Mouse (Mus musculus) liver (tissue): ENCODE data around the gene Slc17a7.
A peak's percentile ranks its signal among the peaks of the same experiment; 100 is the strongest.
"Not testable (repeated sequence)": the region's sequence is repeated elsewhere in the genome, so short reads cannot be mapped to it uniquely, and the experiment has no call there.

ENCODE experiments used
- DNase-seq: peaks from one replicate; pipeline ENCODE4 v3.0.0-alpha.2; 2020; ENCODE audit warnings: mixed read lengths

Gene Slc17a7

GRCm38 (mm10) chr7:45154993-45155514 lies 8.7 kb upstream of the Slc17a7 start:
- peak; percentile 70 for DNase-seq

DNA sequence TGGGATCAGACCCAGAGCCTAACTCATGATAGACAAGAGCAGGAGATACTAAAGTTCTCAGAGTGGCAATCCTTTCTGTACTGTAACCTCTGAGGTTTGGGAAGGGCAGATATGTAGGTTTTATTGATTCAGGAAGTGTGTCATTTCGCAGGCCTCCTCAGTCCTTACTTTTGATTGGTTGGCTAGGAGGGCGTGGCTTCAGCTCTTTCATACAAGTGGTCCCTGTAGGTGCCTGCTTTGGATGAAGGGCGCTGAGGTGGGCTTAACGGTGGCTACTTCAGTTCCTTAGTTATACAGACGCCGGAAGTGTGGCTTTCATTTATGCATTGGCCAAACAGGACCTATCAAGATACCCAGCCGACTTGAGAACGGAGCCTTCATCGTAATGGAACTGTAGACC lies 8.2 kb upstream of the Slc17a7 start:
- DNase-seq, result no peak

DNA sequence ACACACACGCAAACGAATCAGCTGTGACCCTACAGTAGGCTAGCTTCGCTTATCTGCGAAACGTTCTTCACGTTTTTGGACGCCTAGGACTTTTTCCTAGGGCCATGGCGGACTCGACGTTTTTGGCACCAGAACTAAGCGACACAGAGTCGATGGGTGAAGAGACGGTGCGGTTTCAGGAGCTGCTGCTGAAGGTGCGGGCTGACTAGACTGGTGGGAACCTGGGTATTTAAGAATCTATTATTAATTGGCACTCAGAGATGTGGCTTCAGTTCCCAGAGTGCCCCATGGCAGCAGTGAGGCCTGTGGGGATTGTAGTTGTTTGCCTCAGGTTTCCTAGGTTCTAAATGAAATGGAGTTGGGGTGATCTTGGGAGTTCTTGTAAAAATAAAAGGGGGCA lies 7.5 kb upstream of the Slc17a7 start:
- no peak for DNase-seq

DNA sequence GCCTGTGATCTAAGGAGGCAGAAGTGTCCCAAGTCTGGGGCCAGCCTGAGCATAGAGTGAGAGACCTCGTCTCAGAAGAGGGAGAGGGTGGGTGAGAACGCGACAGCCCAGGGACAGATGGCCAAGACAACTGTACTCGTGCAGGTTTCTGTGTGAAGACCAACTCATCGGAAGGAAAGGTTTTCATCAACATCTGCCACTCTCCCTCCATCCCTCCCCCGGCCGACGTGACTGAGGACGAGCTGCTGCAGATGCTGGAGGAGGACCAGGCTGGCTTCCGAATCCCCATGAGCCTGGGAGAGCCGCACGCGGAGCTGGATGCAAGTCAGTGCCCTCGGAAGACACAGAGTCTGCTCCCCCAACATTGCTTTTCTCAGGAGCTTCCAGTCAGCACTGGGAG lies 6.3 kb upstream of the Slc17a7 start:
- no peak for DNase-seq

GRCm38 (mm10) chr7:45158991-45159390 lies 4.8 kb upstream of the Slc17a7 start:
- no peak for DNase-seq

DNA sequence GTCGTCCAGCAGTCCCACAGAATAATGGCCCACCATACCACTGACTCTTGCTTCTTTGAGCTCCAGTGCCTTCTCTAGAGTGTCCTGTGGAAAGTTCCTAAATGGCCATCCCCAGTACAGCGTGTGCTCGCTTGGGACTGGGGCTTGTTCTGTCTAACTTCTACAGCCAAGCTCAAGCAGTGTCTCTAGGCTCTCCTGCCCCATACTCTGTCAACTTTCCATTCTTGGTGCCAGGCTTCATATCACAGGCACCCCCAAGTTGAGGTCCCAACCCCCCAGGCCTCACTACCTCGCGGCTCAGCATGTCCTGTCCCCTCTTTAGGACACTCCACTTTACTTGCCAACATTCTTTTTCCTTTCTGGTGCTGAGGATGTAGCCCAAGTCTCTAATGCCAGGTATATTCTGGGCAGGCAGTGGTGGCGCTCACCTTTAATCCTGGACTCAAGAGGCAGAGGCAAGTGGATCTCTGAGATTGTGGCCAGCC lies 3.4 kb upstream of the Slc17a7 start:
- DNase-seq, result no peak

- DNase-seq, result no peak
These were observed 2.9 kb upstream of the Slc17a7 start for GRCm38 (mm10) chr7:45160866-45161265.

GRCm38 (mm10) chr7:45161612-45162473 lies 1.9 kb upstream of the Slc17a7 start:
- peak; percentile 84 for DNase-seq

GRCm38 (mm10) chr7:45162551-45162950 lies 1.2 kb upstream of the Slc17a7 start:
- no peak for DNase-seq

- no peak for DNase-seq
These were observed 643 bp upstream of the Slc17a7 start for GRCm38 (mm10) chr7:45162996-45163615.

DNA sequence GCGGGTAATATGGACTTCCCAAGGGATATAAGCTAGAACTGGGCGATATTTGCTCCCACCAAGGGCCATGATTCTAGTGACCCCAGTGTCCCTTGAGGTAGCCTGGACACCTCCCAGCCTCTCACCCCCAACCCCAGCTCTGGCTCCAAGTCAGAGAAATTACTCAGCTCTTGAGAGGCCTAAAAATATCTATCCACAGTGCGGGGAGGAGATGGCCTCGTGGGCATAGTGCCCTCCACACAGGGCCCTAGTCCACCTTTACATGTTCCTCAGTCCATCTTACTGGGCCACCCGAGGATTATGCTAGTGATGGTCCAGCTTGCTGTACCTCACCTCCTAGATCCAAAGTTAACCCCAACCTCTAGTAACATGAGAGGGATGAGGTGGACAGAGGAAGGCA lies 1.1 kb downstream of the Slc17a7 start:
- no peak for DNase-seq

DNA sequence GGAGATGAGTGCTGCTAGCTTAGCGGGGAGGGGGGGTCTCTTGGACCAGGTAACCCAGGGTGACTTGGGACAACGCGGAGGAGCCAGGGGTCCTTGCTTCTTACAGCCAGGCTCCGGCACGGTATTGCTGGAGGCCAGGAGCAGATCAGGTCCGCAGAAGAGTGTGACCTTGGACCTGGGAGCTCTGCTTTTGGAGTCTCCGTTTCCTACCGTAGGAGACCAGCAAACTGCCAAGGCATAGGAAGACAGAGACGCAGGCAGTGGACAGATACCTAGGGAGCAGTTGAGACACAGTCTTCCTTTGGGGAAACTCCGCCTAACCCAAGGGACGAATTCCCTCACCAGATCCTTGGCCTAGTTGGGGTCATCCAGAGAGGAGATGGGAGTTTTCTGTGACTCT lies 2.0 kb downstream of the Slc17a7 start:
- no peak for DNase-seq

DNA sequence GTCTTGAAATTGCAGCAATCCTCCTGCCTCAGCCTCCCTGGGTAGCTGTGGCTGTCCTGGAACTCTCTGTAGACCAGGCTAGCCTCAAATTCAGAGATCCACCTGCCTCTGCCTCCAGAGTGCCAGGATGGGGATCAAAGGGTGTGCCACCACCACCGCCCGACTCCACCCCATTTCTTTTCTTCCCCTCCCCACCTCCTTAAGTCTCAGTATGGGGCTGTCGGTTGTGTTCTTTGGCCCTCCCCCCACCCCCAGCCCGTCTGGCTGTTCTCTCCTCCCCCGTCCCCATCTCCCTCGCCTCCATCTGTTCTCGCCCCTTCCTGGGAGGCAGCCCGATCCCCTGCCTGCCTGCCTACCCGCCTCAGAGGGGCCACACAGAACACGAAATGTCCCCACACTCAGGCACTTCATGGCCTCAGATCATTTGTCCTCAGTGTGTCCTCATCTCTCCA lies 3.2 kb downstream of the Slc17a7 start:
- DNase-seq, result no peak

- no peak for DNase-seq
These were observed 4.2 kb downstream of the Slc17a7 start for GRCm38 (mm10) chr7:45167761-45168445.

GRCm38 (mm10) chr7:45168656-45169055 lies 4.9 kb downstream of the Slc17a7 start:
- no peak for DNase-seq

GRCm38 (mm10) chr7:45169495-45169894 lies 5.7 kb downstream of the Slc17a7 start:
- DNase-seq, result no peak

DNA sequence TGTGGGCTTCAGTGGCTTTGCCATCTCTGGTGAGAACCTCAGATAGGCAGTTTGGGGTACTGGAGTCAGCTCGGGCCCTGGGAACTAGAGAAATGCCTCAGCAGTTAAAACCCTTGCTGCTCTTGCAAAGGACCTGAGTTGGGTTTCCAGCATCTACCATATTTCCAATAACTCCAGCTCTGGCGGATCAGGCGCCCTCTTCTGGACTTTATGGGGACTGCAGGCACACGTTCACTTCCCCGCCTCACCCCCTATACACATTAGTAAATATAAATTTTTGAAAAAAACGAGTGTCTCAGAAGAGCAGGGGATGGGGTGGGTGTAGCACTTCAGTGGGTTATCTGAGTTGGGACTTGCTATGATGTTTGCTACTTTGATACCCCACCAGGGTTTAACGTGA lies 9.2 kb downstream of the Slc17a7 start:
- peak; percentile 34 for DNase-seq

GRCm38 (mm10) chr7:45173772-45174171 lies 10.0 kb downstream of the Slc17a7 start:
- DNase-seq, result not testable (repeated sequence)

DNA sequence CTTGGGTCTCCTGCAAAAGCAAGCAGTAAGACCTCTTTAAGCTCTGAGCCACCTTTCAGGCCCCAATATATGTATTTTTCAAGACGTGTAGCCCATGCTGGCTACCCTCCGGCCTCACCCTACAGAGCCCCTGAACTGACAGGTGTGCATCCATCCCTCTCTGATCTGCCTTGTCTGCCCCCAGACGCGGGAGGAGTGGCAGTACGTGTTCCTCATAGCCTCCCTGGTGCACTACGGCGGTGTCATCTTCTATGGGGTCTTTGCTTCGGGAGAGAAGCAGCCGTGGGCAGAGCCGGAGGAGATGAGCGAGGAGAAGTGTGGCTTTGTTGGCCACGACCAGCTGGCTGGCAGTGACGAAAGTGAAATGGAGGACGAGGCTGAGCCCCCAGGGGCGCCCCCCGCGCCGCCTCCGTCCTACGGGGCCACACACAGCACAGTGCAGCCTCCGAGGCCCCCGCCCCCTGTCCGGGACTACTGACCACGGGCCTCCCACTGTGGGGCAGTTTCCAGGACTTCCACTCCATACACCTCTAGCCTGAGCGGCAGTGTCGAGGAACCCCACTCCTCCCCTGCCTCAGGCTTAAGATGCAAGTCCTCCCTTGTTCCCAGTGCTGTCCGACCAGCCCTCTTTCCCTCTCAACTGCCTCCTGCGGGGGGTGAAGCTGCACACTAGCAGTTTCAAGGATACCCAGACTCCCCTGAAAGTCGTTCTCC lies 11.0 kb downstream of the Slc17a7 start:
- no peak for DNase-seq

DNA sequence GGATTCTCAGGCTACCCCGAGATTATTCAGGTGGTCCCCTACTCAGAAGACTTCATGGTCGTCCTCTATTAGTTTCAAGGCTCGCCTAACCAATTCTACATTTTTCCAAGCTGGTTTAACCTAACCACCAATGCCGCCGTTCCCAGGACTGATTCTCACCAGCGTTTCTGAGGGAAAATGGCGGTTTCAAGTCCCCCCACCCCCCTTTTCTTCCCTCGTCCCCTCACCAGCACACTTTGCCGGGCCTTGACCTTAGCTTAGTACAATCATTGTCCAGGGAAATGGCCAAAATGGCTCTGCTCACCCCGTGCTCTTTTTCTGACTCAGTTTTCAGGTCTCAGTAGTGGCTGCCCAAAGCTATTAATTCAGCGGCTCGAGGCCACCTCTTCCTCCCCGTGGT lies 11.6 kb downstream of the Slc17a7 start:
- DNase-seq, result no peak

GRCm38 (mm10) chr7:45175929-45176328 lies 12.2 kb downstream of the Slc17a7 start:
- no peak for DNase-seq

GRCm38 (mm10) chr7:45176356-45176755 lies 12.6 kb downstream of the Slc17a7 start:
- DNase-seq, result no peak

- peak; percentile 38 for DNase-seq
These were observed 14.8 kb downstream of the Slc17a7 start for GRCm38 (mm10) chr7:45178550-45178949.
